Mouse (Mus musculus): Measurements from ENCODE around the gene Crnn. TPM values are rescaled to one million over a fixed set of nuclear protein-coding genes. Genes with fewer than 3 reads are reported as not detected.

Gene Crnn
- total RNA-seq (2022), result not detected

- DNase-seq (ENCODE audit: low spot score), result no peak
Observed at GRCm38 (mm10) chr3:93144510-93145051, at the start of gene Crnn. TSS of gene Crnn (plus strand) at chr3:93144787.

- DNase-seq (ENCODE audit: low spot score), result no peak
Observed at GRCm38 (mm10) chr3:93096447-93096846, 48.1 kb upstream of the Crnn start.

DNA sequence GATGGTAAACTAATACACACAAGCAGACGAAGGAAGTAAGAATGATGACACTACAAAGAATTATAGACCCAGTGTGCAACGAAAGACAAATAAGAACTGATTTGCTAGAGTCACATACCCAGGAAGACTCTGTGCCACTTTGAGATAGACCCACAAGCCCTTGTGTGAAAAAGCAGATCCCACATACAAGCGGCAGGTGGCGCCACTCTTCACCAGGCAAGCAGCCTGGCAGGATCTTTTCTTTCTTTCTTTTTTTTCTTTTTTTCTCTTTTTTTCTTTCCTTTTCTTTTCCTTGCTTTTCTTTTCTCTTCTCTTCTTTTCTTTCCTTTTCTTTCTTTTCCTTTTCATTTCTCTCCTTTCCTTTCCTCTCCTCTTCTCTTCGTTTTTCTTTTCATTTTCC, 32.9 kb upstream of the Crnn start:
- no peak for DNase-seq (ENCODE audit: low spot score)

- DNase-seq (ENCODE audit: low spot score), result no peak
Observed at GRCm38 (mm10) chr3:93114481-93114880, 30.1 kb upstream of the Crnn start.

DNA sequence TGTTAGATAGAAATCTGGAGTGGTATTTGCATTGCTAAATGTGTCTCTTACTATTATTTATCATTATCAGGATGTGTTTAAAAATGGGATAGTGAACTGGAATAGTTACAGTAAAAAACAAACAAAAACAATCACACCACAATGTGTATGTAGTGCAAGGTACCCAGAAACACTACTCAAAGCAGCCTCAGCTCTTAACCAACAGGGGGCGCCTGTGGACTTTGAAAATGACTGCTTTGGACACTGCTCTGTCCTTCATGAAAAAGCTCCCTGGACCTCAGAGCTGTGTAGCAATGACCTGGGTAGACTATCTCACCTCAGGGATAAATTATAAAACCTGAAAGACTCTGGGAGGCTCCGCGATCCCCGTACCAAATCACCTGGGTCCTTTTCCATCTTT, 25.5 kb upstream of the Crnn start:
- DNase-seq (ENCODE audit: low spot score), result no peak

DNA sequence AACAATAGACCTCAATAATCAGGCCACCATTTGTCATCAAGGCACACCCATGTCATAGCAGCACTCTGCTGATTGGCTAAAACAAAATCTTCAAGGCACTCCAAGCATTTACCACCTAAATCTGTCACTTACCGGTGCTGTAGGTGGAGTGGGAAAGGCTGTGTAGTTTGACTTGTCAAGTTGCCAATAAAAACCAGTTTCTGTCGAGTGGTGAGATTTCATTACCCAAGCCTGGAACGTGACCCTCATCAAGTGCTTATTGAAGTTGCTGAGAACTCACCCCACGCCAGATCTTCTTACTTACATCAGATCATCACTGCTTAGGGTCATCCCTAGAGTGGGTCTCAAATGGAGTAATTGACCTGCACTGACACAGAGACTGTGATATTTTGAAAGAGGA, 16.5 kb upstream of the Crnn start:
- DNase-seq (ENCODE audit: low spot score), result no peak

GRCm38 (mm10) chr3:93129076-93129475, 15.5 kb upstream of the Crnn start:
- DNase-seq (ENCODE audit: low spot score), result no peak

DNA sequence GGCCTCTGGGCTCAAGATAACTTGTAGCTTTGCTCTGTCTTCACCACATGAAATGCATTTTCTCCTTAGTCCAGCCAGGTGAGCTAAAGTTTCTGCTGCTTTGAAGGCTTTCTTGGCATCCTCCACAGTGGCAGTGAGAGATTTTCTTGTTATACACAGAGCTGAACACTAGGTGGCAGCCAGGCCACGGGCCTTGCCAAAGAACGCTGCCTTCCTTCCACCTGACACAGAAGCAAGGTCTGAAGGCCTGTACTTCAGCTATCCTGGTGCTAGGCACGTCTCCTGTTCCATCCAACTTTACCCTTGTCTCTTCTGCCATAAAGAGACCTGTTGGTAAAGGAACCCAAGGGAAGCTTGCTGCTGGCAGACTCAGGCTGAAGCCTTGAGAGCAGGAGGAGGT, 14.1 kb upstream of the Crnn start:
- DNase-seq (ENCODE audit: low spot score), result peak; percentile 3

DNA sequence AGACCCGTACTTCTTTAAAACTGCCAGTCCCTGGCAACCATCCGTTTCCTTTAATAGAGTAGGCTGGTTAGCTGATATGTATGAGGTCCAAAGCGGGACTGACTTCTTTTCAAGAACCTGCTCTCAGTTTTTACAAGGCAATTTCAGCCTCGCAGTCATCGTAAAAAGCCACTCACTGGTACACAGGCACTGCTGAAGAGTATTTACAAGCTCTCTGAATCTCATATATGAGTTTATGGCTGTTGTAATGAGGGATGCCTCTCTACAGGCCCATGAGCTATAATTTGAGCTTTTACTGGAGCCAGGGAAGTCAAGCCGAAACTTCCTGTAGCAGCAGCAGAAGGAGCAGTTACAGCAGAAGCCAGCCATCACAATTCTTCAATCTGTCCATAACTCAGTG, 17.9 kb downstream of the Crnn start:
- no peak for DNase-seq (ENCODE audit: low spot score)

DNA sequence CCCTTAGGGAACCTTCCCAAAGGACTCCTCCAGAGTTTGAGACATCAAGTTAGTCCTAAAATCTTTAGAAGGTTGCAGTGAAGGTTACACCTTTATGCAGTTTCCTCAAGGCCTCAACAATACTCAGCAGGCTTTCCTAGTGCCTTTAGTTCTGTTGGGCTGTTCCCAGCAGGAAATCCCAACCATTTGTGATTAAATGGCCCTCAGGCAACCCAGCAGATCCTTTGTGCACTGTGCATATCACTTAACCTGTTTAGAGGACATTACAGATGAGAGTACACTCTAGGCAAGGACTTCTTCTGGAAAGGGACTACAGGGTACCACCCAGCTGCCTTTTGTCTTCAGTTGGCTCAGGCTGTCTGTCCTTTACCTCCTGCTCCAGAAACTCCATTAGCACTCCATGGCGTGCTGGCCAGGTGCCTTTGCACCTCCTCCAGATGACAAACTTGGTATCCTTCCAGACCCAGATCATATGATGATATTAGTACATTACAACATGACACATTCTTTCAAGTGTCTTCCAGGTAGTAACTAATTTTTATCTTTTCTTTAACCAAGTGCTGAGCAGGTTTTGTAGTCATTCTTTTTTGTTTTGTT, 18.5 kb downstream of the Crnn start:
- DNase-seq (ENCODE audit: low spot score), result no peak

DNA sequence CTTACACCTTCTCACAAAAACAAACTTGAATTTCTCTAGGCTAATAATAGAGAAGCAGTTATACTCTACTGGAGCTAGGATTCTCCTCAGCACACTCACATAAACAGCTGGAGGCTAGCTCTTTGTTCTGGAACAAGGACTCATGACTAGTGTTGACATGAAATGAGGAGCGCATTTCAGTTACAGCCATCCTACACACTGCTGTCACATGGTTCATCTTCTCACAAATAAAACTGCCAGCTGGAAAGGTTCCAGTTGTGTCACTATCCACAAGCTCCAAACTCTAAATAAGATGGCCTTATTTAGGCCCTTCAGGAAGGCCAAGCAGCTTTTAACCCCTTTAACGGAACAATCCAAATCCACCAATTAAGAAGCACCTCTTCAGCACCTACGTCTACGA, 36.3 kb downstream of the Crnn start:
- no peak for DNase-seq (ENCODE audit: low spot score)

DNA sequence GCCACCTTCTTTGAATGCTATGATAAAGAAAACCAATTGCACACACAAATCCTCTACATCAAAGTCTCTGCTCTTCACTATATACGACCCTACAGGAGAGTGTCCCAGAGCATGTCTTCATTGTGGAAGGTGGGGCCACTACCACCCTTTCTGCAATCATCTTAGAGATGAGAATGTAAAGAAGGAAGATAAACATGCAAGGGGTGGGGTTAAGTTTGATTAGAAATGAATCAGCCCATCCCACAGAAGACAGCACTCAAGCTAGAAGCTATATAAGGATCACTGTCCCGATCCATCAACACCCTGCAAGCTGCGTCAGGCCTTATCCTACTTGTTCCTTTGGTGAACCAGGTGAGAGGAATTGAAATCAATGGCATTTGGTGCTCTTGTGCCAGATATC, 52.4 kb downstream of the Crnn start, which contains the start of gene Flg2:
Gene Flg2 (plus strand): TSS at position 301 of the 400 bp plus-strand sequence.
- no peak for DNase-seq (ENCODE audit: low spot score)

Other genes starting within 250 kb of the Crnn start
- gene Lce3a, start 218.6 kb upstream of the Crnn start, total RNA-seq (2022), result not detected
- not detected for gene Lce3b, start 211.8 kb upstream of the Crnn start, total RNA-seq (2022)
- not detected for gene Lce3c, start 200.3 kb upstream of the Crnn start, total RNA-seq (2022)
- not detected for gene Lce3d, start 187.4 kb upstream of the Crnn start, total RNA-seq (2022)
- not detected for gene Lce3e, start 177.7 kb upstream of the Crnn start, total RNA-seq (2022)
- gene Lce3f, start 152.6 kb upstream of the Crnn start, total RNA-seq (2022), result not detected
- gene Crct1, start 129.1 kb upstream of the Crnn start, total RNA-seq (2022), result not detected
- gene Lce1m, start 125.7 kb upstream of the Crnn start, total RNA-seq (2022), result not detected
- not detected for gene Gm4858, start 76.0 kb upstream of the Crnn start, total RNA-seq (2022)
- gene Flg2, start 52.5 kb downstream of the Crnn start, total RNA-seq (2022), result not detected
- gene Flg, start 128.7 kb downstream of the Crnn start, total RNA-seq (2022), result not detected
- not detected for gene Hrnr, start 175.0 kb downstream of the Crnn start, total RNA-seq (2022)
- not detected for gene Rptn, start 248.9 kb downstream of the Crnn start, total RNA-seq (2022)

Measured in heart, adult 8-10 months (tissue).